Mouse (Mus musculus) gastrocnemius, postnatal 36 days (tissue): ENCODE data around the gene Ccdc14. TPM values are rescaled to one million over a fixed set of nuclear protein-coding genes. Genes with fewer than 3 reads are reported as not detected.
"Not testable (repeated sequence)": the region's sequence is repeated elsewhere in the genome, so short reads cannot be mapped to it uniquely, and the experiment has no call there.

ENCODE experiments used
- DNase-seq, 2 experiments: peaks; one replicate each; pipeline ENCODE4 v3.0.0; 2022
- intact Hi-C: fragments of 180-260 bp; cut with DNase I; formaldehyde crosslinking; loops from one replicate; pipeline ENCODE4 v1.15.1; 2025
- long read RNA-seq, 2 experiments: library from polyadenylated mRNA; stranded (forward); transcript quantifications; one replicate each; pipeline ENCODE4 v2.0.0; 2021
- total RNA-seq, 2 experiments: library from RNA; stranded (reverse); gene quantifications; 2 replicates each; pipeline ENCODE4 v1.2.3; 2021

Gene Ccdc14
- total RNA-seq: 1 to 10 TPM; 1.7 to 2.3 TPM
- long read RNA-seq, experiment 1, partial matches to known transcripts: 2 of 2 reads
- long read RNA-seq, experiment 1, other reads (novel, unspliced or antisense): 0 of 2 reads
- long read RNA-seq, experiment 2, full-length matches to known transcripts: 2 of 2 reads
- long read RNA-seq, experiment 2, partial matches to known transcripts: 0 of 2 reads
- long read RNA-seq, experiment 2, other reads (novel, unspliced or antisense): 0 of 2 reads

- DNase-seq: peak; percentile 78 to 80
- intact Hi-C loops: loop anchor here (10.0 kb wide), 1 partner anchor 386 kb away; no protein-coding TSS in a partner anchor
These were observed at the start of gene Ccdc14 for GRCm38 (mm10) chr16:34690334-34691144. Gene Ccdc14 (plus strand): TSS chr16:34690616.

GRCm38 (mm10) chr16:34643511-34644259, 46.7 kb upstream of the Ccdc14 start:
- intact Hi-C loops: no loop called here
- no peak for DNase-seq

- DNase-seq: no peak
- intact Hi-C loops: no loop called here
These were observed 40.8 kb upstream of the Ccdc14 start, which contains the start of gene Ropn1 for GRCm38 (mm10) chr16:34649621-34650020. Gene Ropn1 (plus strand): TSS chr16:34649921.

- intact Hi-C loops: no loop called here
- DNase-seq: no peak
These were observed 37.4 kb upstream of the Ccdc14 start for GRCm38 (mm10) chr16:34653023-34653422.

GRCm38 (mm10) chr16:34657566-34657965, 32.9 kb upstream of the Ccdc14 start:
- intact Hi-C loops, DNase-seq: not testable (repeated sequence)

- no peak for DNase-seq
- intact Hi-C loops: no loop called here
These were observed 32.4 kb upstream of the Ccdc14 start for GRCm38 (mm10) chr16:34657983-34658382.

- intact Hi-C loops: no loop called here
- no peak for DNase-seq
These were observed 32.0 kb upstream of the Ccdc14 start for GRCm38 (mm10) chr16:34658388-34658787.

GRCm38 (mm10) chr16:34664553-34664952, 25.9 kb upstream of the Ccdc14 start:
- intact Hi-C loops: no loop called here
- DNase-seq: no peak

- intact Hi-C loops: loop anchor here (1.0 kb wide), 1 partner anchor 33 kb away; no protein-coding TSS in a partner anchor
- peak; percentile 28 to 36 for DNase-seq
These were observed 23.2 kb upstream of the Ccdc14 start for GRCm38 (mm10) chr16:34667031-34667726.

GRCm38 (mm10) chr16:34668341-34668740, 22.1 kb upstream of the Ccdc14 start:
- intact Hi-C loops: no loop called here

GRCm38 (mm10) chr16:34671966-34672365, 18.4 kb upstream of the Ccdc14 start:
- intact Hi-C loops: no loop called here
- no peak for DNase-seq

More at GRCm38 (mm10) chr16:34668341-34668740, 22.1 kb upstream of the Ccdc14 start:
- DNase-seq: no peak

GRCm38 (mm10) chr16:34672822-34673221, 17.6 kb upstream of the Ccdc14 start:
- no peak for DNase-seq
- intact Hi-C loops: no loop called here

- intact Hi-C loops: no loop called here
- DNase-seq: no peak
These were observed 16.1 kb upstream of the Ccdc14 start for GRCm38 (mm10) chr16:34674365-34674764.

GRCm38 (mm10) chr16:34681823-34682222, 8.6 kb upstream of the Ccdc14 start:
- intact Hi-C loops: no loop called here
- DNase-seq: no peak

GRCm38 (mm10) chr16:34689879-34690278, 537 bp upstream of the Ccdc14 start:
- DNase-seq: no peak
- intact Hi-C loops: loop anchor here (10.0 kb wide), 1 partner anchor 385 kb away; no protein-coding TSS in a partner anchor

- intact Hi-C loops: loop anchor here (10.0 kb wide), 1 partner anchor 386 kb away; no protein-coding TSS in a partner anchor
These were observed 740 bp downstream of the Ccdc14 start for GRCm38 (mm10) chr16:34691156-34691555.

GRCm38 (mm10) chr16:34694477-34694876, 4.1 kb downstream of the Ccdc14 start:
- no peak for DNase-seq
- intact Hi-C loops: loop anchor here (10.0 kb wide), 1 partner anchor 390 kb away; no protein-coding TSS in a partner anchor

More at GRCm38 (mm10) chr16:34691156-34691555, 740 bp downstream of the Ccdc14 start:
- DNase-seq: no peak

GRCm38 (mm10) chr16:34698721-34699120, 8.3 kb downstream of the Ccdc14 start:
- not testable (repeated sequence) for DNase-seq
- intact Hi-C loops: loop anchor here (10.0 kb wide), 1 partner anchor 394 kb away; no protein-coding TSS in a partner anchor

- peak; percentile 44 to 56 for DNase-seq
These were observed 9.9 kb downstream of the Ccdc14 start for GRCm38 (mm10) chr16:34700165-34700827.

More at GRCm38 (mm10) chr16:34700165-34700827, 9.9 kb downstream of the Ccdc14 start:
- intact Hi-C loops: loop anchor here (1.0 kb wide), 1 partner anchor 33 kb away; no protein-coding TSS in a partner anchor
